Mouse (Mus musculus) urinary bladder, postnatal 36 days (tissue): ENCODE data around the gene Npy4r.

Source experiments
- DNase-seq, 2 experiments: peaks; one replicate each; pipeline ENCODE4 v3.0.0; 2022; ENCODE audit warnings: low spot score in 2 of 2, mixed read lengths in 1 of 2

Npy4r gene

DNA sequence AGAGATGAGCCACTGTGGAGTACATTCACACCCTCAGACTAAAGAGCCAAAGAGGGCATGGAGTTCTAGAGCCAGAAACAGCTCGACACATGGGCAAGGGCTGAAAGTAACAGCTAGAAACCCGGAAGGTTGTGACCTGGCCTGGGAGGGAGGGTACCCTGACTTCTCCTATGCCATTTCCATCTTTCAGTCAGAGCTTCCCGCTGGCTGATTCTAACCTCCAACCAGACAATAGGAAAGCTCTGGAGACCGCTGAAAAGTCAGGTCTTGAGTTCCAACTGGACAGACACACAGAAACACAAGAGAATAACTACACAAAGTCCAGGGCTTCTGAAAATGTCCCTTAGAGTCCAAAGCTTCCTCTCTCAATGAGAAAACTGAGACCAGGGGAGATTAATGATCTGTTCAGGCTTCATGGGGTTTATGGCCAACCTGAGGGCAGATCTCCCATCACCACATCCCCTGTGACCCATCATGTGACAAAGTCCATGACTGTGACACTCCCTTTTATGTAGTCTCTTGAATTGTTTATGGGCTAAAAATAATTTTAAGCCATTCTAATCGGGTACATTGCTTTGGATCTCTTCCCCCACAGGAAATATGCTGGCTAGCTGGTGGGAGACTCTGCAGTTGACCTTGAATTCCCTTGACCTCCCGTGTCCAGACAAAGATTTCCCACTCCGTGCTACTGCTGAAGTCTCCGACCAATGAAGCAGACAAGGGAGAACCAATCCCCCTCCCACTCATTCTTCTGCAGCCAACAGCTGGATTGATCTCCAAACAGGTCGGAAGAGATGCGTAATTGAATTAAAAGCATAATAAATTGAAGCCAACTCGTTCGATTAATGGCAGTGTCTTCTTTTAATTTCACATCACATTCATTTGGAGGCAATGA lies 32.0 kb downstream of the Npy4r start:
- DNase-seq: no peak

DNA sequence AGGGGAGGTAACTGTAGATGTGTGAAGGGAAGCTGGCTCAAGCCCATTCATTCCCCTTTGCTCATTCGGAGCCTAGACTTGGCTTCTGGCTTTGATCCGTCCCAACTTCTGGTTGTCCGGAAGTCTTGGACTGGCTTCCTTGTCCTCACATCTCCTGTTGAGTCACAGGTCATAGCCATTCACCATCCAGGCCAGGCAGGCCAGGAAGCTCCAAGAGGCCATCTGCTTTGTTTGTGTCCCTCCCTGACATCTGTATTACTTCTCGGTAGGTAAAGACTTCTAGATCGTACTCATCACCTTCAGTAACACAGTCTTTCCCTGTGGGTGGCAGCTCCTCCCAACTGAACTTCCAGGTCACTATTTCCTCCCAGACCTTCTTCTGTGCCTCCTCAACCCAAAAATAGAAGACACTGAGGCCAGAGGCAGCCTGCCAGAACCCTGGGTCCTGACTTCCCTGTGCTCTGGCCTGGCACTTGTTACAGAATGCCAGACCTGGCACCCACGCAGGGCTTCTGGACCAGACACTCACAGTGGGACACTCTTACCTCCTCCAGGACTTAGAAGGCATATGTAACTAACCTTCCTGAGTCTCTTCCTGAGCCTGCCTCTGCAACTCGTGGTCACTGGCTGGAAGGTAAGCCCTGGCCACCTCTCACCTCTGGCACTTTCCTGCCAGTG lies 33.1 kb downstream of the Npy4r start:
- no peak for DNase-seq

DNA sequence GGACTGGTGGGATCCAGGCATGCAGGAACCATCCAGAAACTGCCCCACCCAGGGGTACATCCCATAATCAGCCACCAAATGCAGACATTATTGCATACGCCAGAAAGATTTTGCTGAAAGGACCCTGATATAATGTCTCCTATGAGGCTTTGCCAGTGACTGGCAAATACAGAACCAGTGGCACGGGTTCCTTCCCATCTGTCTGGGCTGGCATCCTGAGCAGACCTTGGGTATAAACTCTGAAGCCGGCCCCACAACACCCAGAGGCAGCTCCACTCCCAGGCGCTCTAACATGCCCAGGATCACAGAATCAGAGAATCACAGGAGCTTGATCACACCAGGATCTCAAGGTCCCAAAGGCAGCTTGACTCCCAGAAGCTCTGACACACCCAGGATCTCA lies 38.0 kb downstream of the Npy4r start:
- no peak for DNase-seq

DNA sequence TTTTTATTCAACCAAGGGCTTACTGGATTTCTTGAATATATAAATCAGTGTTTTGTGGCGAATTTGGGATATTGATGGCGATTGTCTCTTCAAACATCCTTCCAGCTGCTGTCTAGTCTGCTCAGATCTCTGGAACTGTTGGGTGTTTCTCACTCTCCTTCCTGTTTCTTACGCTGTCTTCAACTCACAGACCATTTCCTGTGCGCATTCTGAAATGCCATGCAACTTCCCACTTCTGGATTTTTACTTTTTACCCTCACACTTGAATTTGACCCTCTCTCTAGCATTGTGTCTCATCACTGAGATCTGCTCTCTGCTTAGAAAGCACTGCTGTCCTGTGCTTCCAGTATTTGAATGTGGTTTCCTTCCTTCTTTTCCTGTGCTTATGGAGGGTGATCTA lies 44.7 kb downstream of the Npy4r start:
- no peak for DNase-seq

DNA sequence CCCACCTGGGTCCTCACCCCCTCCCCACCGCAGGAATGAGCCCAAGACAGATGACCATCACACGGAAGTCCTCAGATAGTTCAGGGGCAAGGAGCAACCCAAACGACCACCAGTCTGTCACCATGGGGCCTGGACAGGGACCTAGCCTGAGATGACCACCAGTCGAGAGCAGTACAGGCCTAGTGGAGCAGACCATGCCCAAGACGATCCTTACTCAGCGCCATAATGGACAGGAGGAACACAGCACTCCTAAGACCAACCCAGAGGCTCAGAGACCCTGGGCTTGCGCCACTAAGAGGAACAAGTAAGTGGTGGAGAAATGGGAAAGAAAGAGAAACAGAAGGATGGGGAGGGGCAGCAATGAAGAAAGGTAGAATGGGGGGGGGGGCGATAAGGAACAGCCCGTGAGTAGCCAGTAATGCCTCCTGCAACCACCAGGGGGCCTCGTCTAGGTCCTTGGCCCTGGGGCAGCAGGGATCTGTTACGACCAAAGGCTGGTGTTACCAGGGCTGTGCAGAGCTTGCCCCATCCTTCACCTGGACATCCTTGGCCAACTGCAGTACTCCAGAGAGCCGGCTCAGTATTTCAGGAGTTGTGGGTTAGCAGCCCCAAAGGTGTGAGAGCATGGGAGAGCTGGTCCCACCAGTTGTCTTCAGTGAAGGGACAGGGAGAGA lies 45.8 kb downstream of the Npy4r start:
- peak in 1 of 2 experiments; percentile 36 for DNase-seq

DNA sequence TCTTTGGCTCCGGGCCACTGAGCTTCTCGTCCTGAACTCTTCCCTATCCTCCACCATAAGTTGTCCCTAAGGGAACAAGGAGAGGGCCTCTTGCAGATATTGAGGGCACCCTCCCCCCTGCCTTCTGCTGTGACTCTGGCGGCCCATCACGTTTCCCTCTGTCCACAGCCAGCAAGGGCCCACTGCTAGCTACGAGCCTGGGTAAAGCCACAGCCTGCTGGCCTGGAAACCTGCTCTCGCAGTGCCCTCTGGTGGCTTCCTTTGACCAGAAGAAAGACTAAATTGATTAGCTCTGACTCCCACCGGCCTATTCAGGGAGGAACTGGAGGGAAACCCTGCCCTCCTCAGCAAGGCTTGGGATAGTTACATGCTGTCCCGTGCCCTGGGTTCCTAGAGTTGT lies 47.4 kb downstream of the Npy4r start:
- DNase-seq: peak; percentile 76 to 78

DNA sequence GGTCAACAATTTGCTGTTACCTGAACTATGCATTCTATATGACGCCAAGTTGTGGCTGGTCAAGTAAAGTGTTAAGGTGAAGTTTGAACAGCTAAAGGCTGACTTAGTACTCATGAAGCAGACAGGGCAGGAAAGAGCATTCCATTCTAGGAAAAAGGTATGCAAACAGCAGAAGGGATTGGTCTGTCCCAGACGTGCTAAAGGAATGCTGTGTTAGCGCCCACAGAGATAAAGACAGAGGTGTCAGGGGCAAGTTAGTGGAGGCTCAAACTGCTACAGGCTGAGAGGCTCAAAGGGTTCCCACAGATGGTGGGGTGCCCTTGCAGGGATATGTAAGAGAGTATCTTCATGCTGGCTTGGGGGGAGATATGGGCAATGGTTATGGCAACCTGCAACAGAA lies 48.4 kb downstream of the Npy4r start:
- no peak for DNase-seq

DNA sequence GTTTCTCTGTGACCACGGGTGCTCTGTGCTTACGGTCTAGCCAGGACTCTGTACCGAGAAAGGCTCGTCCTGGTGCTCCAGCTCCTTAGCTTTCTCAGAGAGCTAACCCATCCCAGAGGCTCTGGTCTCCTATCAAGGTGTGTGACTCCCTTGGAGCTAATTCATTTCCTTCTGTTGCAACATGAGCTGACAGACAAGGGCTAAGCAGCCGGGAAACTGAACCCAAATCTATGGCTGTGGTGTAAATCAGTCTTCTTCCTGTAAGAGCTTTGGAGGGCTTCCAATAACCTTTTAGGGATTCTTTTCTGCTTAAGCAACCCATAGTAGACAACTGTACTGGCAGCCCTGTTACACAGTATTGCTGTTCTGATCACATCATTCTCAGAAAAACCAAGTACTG lies 49.7 kb downstream of the Npy4r start, which contains the start of gene A630023A22Rik:
Gene A630023A22Rik, minus strand, starts transcription at position 154 of the 400 bp plus-strand sequence.
- DNase-seq: no peak

DNA sequence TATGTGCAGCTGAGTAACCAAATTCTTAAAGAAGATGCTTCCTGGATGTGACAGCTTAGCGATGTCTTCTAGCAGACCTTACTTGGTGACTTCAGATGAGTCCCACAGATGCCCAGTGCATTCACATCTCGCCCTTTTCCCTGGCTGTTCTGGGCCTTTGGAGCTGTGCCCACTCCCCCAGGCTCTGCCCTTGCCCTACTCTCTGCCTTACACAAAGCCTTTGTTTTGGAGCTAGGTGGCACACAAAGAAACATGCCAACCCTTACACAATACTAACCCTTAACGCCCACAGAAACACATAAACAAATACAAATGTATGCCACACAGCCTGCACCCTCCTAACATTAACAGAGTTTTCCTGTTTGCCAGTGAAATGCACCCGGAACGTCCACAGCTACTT lies 56.1 kb downstream of the Npy4r start:
- no peak for DNase-seq
